Mouse (Mus musculus) bone marrow macrophage, adult 2 months (primary cell): ENCODE measurements around the gene Arih2.

Experiments
- CTCF ChIP-seq: IDR thresholded peaks from 2 replicates; pipeline ENCODE4 v1.5.1; 2012; ENCODE audit warnings: low read depth, mild to moderate bottlenecking, low read length, moderate library complexity
- POLR2A ChIP-seq: IDR thresholded peaks from 2 replicates; pipeline ENCODE4 v1.6.1; 2012; ENCODE audit warnings: mild to moderate bottlenecking, low read depth, low read length, borderline replicate concordance

GRCm38 (mm10) chr9:108654566-108655464, 5.6 kb upstream of the Arih2 start:
- TF ChIP-seq CTCF (no peak), POLR2A (no peak)
